Mouse (Mus musculus): ENCODE results near the gene Dpp6.

DNA sequence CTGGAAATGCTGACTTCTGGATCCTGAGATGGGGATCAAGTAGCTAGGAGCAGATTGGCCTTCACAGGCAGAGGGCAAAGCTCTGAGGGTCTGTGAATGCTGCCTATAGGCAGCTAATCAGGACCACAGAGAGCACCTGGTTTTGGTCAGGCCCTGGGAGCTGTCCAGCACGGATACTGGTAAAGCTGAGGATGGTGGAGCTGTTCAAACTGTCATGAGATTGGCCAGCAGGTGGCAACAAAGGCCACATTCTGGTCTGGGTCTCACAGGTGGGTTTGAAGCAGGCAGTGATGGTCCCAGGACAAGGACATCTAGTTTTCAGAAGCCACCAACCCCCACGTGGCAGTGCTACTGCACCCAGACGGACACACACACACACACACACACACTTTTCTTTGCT is 920.2 kb downstream of the Dpp6 start:
- TF ChIP-seq CTCF (IDR thresholded peaks at IDR 0.05; ENCODE audit: low read depth, low read length), result no peak; the same call in 1 of the 2 replicates
- TF ChIP-seq GATA1 (IDR thresholded peaks at IDR 0.05; ENCODE audit: borderline replicate concordance, low read length), result no peak

Measured in G1E (cell line).